Mouse (Mus musculus): ENCODE results near the gene Phgdh.

The Phgdh gene

GRCm38 (mm10) chr3:98295965-98296364, 43.8 kb downstream of the Phgdh start:
- no peak for DNase-seq (ENCODE audit: inconsistent ontology term)

GRCm38 (mm10) chr3:98291044-98291443, 48.7 kb downstream of the Phgdh start:
- DNase-seq (ENCODE audit: inconsistent ontology term): no peak

GRCm38 (mm10) chr3:98283205-98283604, 56.6 kb downstream of the Phgdh start:
- DNase-seq (ENCODE audit: inconsistent ontology term): no peak

GRCm38 (mm10) chr3:98282422-98282821, 57.4 kb downstream of the Phgdh start:
- no peak for DNase-seq (ENCODE audit: inconsistent ontology term)

- DNase-seq (ENCODE audit: inconsistent ontology term): peak; percentile 43
Measured at GRCm38 (mm10) chr3:98280933-98281678, 58.7 kb downstream of the Phgdh start.

- DNase-seq (ENCODE audit: inconsistent ontology term): no peak
Measured at GRCm38 (mm10) chr3:98280204-98280932, 59.4 kb downstream of the Phgdh start, which contains the start of gene Hmgcs2. TSS of gene Hmgcs2 (plus strand) at chr3:98280435.

GRCm38 (mm10) chr3:98279682-98280081, 60.1 kb downstream of the Phgdh start:
- no peak for DNase-seq (ENCODE audit: inconsistent ontology term)

GRCm38 (mm10) chr3:98273623-98274398, 66.0 kb downstream of the Phgdh start:
- DNase-seq (ENCODE audit: inconsistent ontology term): no peak

GRCm38 (mm10) chr3:98267249-98267651, 72.5 kb downstream of the Phgdh start:
- DNase-seq (ENCODE audit: inconsistent ontology term): peak; percentile 61

Measured in Muller cell, postnatal 12 days (primary cell).